Mouse (Mus musculus): Measurements from ENCODE around the gene Vmn1r52.
"Not testable (repeated sequence)": the region's sequence is repeated elsewhere in the genome, so short reads cannot be mapped to it uniquely, and the experiment has no call there.

Gene Vmn1r52

DNA sequence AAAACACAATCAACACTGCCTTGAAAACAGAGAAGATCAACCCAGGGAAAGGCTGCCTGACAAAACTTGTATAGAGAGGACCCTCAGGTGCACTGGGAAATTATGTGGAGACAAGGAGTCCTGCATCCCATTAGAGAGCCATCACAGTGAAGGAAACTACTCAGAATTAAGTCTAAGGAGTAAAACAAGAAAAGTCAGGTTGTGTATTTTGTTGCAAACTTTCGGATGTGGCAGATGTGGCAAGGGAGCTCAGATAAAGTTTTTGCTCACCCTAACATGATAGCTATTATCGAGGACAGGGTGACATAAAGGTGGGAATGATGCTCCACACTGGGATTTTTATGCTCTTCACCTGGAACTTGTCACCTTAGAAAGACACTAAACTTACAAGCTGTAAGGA lies at the start of gene Vmn1r52:
TSS of gene Vmn1r52 (plus strand) at position 301 of the 400 bp plus-strand sequence.
- TF ChIP-seq GATA4 (IDR thresholded peaks at IDR 0.05; ENCODE audit: insufficient replicate concordance, low read length) = no peak

DNA sequence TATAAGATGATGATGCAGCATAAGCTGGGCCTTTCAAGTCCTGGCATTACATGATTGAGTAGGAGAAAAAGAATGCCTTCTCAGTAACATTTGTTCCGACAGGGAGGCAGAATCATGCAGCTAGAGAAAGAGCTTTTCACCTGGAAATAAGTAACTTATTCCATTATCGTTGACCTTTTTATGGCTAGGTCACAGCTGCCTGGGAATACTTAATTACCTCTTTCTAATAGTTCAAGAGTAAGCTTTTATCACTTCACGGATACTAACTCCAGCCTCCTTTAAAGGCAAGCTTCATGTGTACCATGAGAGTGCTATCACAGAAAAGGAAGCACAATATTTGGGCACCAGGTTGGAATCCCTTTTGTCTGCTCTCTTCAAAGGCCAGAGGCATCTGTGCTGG lies 14.5 kb upstream of the Vmn1r52 start:
- TF ChIP-seq GATA4 (IDR thresholded peaks at IDR 0.05; ENCODE audit: insufficient replicate concordance, low read length) = no peak

DNA sequence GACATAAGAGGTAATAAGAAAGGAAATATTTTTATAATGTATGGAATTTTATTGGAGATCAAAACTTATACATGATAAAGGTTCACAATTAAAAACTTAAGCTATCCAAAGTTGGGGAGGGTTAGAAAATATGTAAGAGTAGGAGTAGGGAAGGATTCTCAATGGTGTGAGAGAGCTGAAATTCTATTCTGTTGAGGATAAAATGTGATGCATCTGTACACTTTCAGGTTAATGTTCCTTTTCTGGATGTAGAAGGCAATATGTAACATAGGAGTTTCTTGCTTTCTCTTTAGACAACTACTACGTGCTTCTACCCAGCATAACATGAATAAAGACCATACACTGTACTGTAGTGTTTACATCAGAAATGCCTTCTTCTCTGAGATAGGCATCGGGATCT lies 27.9 kb downstream of the Vmn1r52 start, which contains the start of gene V1ra8:
TSS of gene V1ra8 (plus strand) at position 301 of the 400 bp plus-strand sequence.
- TF ChIP-seq GATA4 (IDR thresholded peaks at IDR 0.05; ENCODE audit: insufficient replicate concordance, low read length) = not testable (repeated sequence)

DNA sequence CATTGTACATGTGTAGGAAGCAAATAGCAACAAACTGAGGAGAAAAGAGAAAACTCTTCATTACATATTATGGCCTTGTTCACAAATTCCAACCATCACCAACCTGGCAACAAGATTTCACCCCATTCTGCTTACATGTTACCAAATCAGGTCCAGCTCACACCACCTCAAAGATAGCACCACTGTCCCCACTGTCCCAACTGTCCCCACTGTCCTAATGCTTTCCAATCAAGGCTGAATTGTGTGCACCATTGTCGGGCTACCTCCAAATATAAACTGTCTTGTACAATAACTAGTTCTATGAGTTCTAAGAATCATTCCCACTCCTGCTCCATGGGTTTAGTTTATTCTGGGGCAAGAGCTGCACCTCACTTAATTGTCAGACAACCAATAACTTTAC lies 49.7 kb downstream of the Vmn1r52 start, which contains the start of gene Vmn1r53:
TSS of gene Vmn1r53 (minus strand) at position 101 of the 400 bp plus-strand sequence.
- no peak for TF ChIP-seq GATA4 (IDR thresholded peaks at IDR 0.05; ENCODE audit: insufficient replicate concordance, low read length)

All from liver, adult (tissue).